Mouse (Mus musculus) olfactory bulb, adult 2 months (tissue): Measurements from ENCODE around the gene Atg4c. TPM values are rescaled to one million over a fixed set of nuclear protein-coding genes. Genes with fewer than 3 reads are reported as not detected.

Experiments used
- H3K27ac ChIP-seq: fragments of 200-500 bp; 2 replicates; pipeline ENCODE4 v1.5.1; 2012; ENCODE audit warnings: low read depth, low read length; ENCODE audit not compliant: insufficient read depth
- H3K4me1 ChIP-seq: fragments of 200-500 bp; 2 replicates; pipeline ENCODE4 v1.6.1; 2012; ENCODE audit warnings: low read length; ENCODE audit not compliant: control insufficient read depth, insufficient read depth
- H3K4me3 ChIP-seq: fragments of 200-500 bp; 2 replicates; pipeline ENCODE4 v1.5.1; 2012; ENCODE audit warnings: mild to moderate bottlenecking, low read depth, low read length, moderate library complexity; ENCODE audit not compliant: insufficient read depth
- CTCF ChIP-seq: fragments of 200-500 bp; IDR thresholded peaks from 2 replicates; pipeline ENCODE4 v1.5.1; 2012; ENCODE audit warnings: low read depth, mild to moderate bottlenecking, low read length, moderate library complexity; ENCODE audit not compliant: insufficient read depth
- POLR2A ChIP-seq: fragments of 200-500 bp; IDR thresholded peaks from 2 replicates; pipeline ENCODE4 v1.6.1; 2012; ENCODE audit warnings: mild to moderate bottlenecking, low read depth, low read length, moderate library complexity; ENCODE audit not compliant: insufficient read depth
- WGBS: fragments of 180-500 bp; shearing (Covaris S2); methylation state at CpG from one replicate; pipeline ENCODE4 v1.1.7; 2018; 5-methylcytosine and 5-hydroxymethylcytosine counted together
- polyA plus RNA-seq: library from polyadenylated mRNA; stranded (reverse); fragments of >200 nt; gene quantifications from 2 replicates; pipeline ENCODE4 v1.2.4, GENCODE M21; 2012; ENCODE audit warnings: low replicate concordance; ENCODE audit not compliant: missing spikeins, insufficient read depth, insufficient read length

Atg4c gene
- polyA plus RNA-seq, 1 experiment, result not detected

DNA sequence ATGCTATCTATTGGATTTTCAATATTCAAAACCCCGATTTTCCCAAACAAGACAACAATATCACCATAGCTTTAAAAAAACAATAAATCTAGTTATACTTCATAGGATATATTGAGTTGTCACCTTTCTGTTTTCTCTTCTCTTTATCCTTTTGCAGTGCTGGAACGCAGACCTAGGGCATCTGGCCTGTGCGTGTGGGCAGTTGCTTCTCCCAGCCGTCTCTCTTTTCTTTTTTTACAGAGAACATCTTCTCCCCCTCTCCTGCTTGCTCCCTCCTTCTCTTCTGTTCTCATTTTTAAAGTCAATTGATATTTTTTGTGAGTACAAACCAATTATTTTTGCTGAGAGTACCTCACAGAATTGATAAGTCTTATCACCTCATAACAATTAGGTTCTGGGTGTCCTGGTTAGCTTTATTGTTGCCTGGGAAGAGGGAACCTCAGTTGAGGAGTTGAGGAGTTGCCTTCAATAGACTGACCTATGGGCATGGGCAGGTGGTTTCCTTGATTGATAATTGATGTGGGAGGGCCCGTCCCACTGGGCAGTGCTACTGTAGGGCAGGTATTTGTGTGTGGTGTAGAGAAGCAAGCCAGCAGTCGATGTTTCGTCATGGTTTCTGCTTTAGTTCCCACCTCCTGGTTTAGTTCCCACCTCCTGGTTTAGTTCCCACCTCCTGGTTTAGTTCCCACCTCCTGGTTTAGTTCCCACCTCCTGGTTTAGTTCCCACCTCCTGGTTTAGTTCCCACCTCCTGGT lies 6.8 kb downstream of the Atg4c start:
- H3K4me3 ChIP-seq, result no peak overlapping the region
- WGBS, result 96% methylated on average over 7 of the region's 7 CpGs

DNA sequence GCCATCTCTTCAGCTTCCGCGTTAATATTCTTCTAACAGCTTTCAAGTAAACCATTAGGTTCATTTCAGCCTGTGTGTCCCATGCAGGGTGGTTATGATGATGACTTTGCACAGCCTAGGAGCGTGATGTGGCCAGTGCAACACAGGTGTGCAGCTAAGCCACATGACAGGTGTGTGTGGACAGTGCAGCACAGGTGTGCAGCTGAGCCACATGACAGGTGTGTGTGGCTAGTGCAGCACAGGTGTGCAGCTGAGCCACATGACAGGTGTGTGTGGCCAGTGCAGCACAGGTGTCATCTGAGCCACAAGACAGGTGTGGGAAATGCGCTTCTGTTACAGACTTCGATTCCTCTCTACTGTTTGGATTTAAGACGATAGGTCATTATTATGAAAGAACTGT lies 12.0 kb downstream of the Atg4c start:
- WGBS, result 97% methylated on average over 6 of the region's 6 CpGs
- no peak overlapping the region for H3K27ac ChIP-seq
- TF ChIP-seq CTCF, result no peak
- no peak for TF ChIP-seq POLR2A
- H3K4me1 ChIP-seq, result no peaks in the 10 kb centered on the region
- no peak overlapping the region for H3K4me3 ChIP-seq

More for the DNA sequence above, 6.8 kb downstream of the Atg4c start:
- Histone ChIP-seq H3K4me1 (0 out of 2 replicates have a peak, but pooled peaks cover 2% of the 10 kb centered on the region), H3K27ac (no peak overlapping the region)
- TF ChIP-seq POLR2A (no peak), CTCF (no peak)

- WGBS, result 70% methylated on average over 3 of the region's 3 CpGs
- TF ChIP-seq POLR2A (no peak), CTCF (no peak)
- no peak overlapping the region for H3K4me3 ChIP-seq
- H3K4me1 ChIP-seq, result no peaks in the 10 kb centered on the region
- H3K27ac ChIP-seq, result no peak overlapping the region
Measured at GRCm38 (mm10) chr4:99206356-99206755, 12.6 kb downstream of the Atg4c start.

DNA sequence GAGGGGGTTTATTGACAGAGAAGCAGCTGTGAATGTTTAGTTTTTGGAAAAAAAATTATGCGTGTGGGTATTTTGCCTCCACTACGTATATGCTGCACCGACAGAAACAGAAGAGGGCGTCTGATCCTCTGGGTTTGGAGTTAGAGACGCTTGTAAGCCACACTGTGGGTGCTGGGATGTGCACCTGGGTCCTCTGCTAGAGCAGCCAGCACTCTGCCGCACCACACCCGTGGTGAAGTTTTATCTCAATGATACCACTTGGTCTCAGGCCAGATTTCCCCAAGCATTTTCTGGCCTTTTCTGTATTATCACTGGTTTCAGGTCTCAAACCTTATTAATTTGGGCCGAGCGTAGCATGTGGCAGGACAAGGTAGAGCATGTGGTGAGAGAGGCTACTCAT lies 16.4 kb downstream of the Atg4c start:
- no peak overlapping the region for H3K4me3 ChIP-seq
- TF ChIP-seq CTCF, result no peak
- no peaks in the 10 kb centered on the region for H3K4me1 ChIP-seq
- 89% methylated on average over 9 of the region's 9 CpGs for WGBS
- no peak overlapping the region for H3K27ac ChIP-seq

GRCm38 (mm10) chr4:99211606-99212005 lies 17.9 kb downstream of the Atg4c start:
- no peak overlapping the region for H3K27ac ChIP-seq
- TF ChIP-seq CTCF (no peak), POLR2A (no peak)
- no peak overlapping the region for H3K4me3 ChIP-seq
- 87% methylated on average over 8 of the region's 8 CpGs for WGBS
- no peaks in the 10 kb centered on the region for H3K4me1 ChIP-seq

- no peaks in the 10 kb centered on the region for H3K4me1 ChIP-seq
- no peak overlapping the region for H3K4me3 ChIP-seq
- H3K27ac ChIP-seq, result no peak overlapping the region
- no peak for TF ChIP-seq POLR2A
- TF ChIP-seq CTCF, result no peak
- WGBS, result 81% methylated on average over 4 of the region's 4 CpGs
Measured at GRCm38 (mm10) chr4:99213123-99213522, 19.4 kb downstream of the Atg4c start.

- TF ChIP-seq CTCF (no peak), POLR2A (no peak)
- WGBS, result 81% methylated on average over 8 of the region's 8 CpGs
- H3K4me1 ChIP-seq, result no peaks in the 10 kb centered on the region
- H3K4me3 ChIP-seq, result no peak overlapping the region
- H3K27ac ChIP-seq, result no peak overlapping the region
Measured at GRCm38 (mm10) chr4:99222221-99222620, 28.5 kb downstream of the Atg4c start.

DNA sequence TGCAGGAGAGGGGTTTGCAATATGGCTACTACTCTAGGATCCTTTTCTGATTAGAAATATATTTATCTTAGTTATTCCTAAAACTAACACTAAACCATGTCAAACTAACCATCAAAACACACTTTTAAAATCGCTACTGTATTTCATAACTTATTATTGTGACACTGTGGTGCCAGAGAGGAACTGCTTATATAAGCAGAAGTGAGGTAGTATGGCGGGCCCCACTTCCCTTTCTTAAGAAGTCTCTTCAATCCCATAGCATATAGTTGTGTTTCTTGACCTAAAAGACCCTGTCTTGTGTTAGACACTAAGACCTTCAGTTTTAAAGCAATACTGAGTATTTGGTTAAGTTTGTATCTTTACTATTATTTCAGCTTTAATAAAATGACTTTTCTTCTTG lies 31.1 kb downstream of the Atg4c start:
- Histone ChIP-seq H3K4me3 (no peak overlapping the region), H3K27ac (no peak overlapping the region), H3K4me1 (no peaks in the 10 kb centered on the region)
- 93% methylated on average over 2 of the region's 2 CpGs for WGBS
- no peak for TF ChIP-seq POLR2A
- TF ChIP-seq CTCF, result no peak

DNA sequence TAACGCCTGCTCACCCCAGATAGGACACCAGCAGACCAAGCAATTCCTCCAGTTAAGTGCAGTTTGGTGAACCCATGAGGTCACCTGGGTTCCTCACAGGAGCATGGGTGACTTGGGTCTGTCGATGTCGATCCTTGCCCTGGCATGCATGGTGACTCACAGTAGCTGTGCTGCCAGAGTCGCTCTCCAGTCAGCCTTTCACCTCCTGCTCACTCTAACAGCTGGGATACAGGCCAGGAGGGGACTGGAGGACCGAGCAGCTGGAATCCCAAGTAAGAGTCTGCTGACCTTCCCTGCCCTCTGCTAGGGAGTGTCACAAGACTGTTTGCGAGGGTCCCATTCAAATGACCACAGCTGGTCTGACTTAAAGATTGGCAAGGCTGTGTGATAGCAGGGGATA lies 33.5 kb downstream of the Atg4c start:
- WGBS, result 89% methylated on average over 6 of the region's 6 CpGs
- no peak for TF ChIP-seq POLR2A
- no peak for TF ChIP-seq CTCF
- no peaks in the 10 kb centered on the region for H3K4me1 ChIP-seq

GRCm38 (mm10) chr4:99229371-99229770 lies 35.6 kb downstream of the Atg4c start:
- no peak for TF ChIP-seq CTCF
- TF ChIP-seq POLR2A, result no peak
- no peaks in the 10 kb centered on the region for H3K4me1 ChIP-seq
- 90% methylated on average over 8 of the region's 8 CpGs for WGBS

More for the DNA sequence above, 33.5 kb downstream of the Atg4c start:
- H3K4me3 ChIP-seq, result no peak overlapping the region
- no peak overlapping the region for H3K27ac ChIP-seq

More at GRCm38 (mm10) chr4:99229371-99229770, 35.6 kb downstream of the Atg4c start:
- Histone ChIP-seq H3K4me3 (no peak overlapping the region), H3K27ac (no peak overlapping the region)
